Mouse (Mus musculus) hindbrain, postnatal 0 days (tissue): Measurements from ENCODE around the gene S100a2. TPM values are rescaled to one million over a fixed set of nuclear protein-coding genes. Genes with fewer than 3 reads are reported as not detected.

Experiments
- ATAC-seq: fragments of 200-750 bp; cut with Nextera tagmentation; 2 replicates; pipeline ENCODE4 v1.8.0; 2017; ENCODE audit warnings: mild to moderate bottlenecking, moderate TSS enrichment, moderate library complexity
- DNase-seq: peaks from one replicate; pipeline ENCODE4 v3.0.0-alpha.2; 2015; ENCODE audit warnings: low spot score
- H3K27ac ChIP-seq: fragments of 300-500 bp; sonication (generic); 2 replicates; pipeline ENCODE4 v1.5.1; 2014; ENCODE audit warnings: mild to moderate bottlenecking
- H3K27me3 ChIP-seq: fragments of 300-500 bp; sonication (generic); 2 replicates; pipeline ENCODE4 v1.6.1; 2014; ENCODE audit warnings: low read length, mixed read lengths; ENCODE audit not compliant: insufficient read depth
- H3K36me3 ChIP-seq: fragments of 300-500 bp; sonication (generic); 2 replicates; pipeline ENCODE4 v1.6.1; 2014; ENCODE audit warnings: low read length, mixed read lengths; ENCODE audit not compliant: insufficient read depth
- H3K4me1 ChIP-seq: fragments of 300-500 bp; sonication (generic); 2 replicates; pipeline ENCODE4 v1.6.1; 2014; ENCODE audit warnings: antibody characterized with exemption, low read length, mixed read lengths; ENCODE audit not compliant: insufficient read depth
- H3K4me2 ChIP-seq: fragments of 300-500 bp; sonication (generic); 2 replicates; pipeline ENCODE4 v1.6.1; 2014; ENCODE audit warnings: low read depth, mild to moderate bottlenecking, low read length, moderate library complexity, mixed read lengths
- H3K4me3 ChIP-seq: fragments of 300-500 bp; sonication (generic); 2 replicates; pipeline ENCODE4 v1.5.1; 2014; ENCODE audit warnings: low read length
- H3K9ac ChIP-seq: fragments of 300-500 bp; sonication (generic); replicated peaks from 2 replicates; pipeline ENCODE4 v1.6.1; 2014; ENCODE audit warnings: mild to moderate bottlenecking, low read length, moderate library complexity, mixed read lengths
- H3K9me3 ChIP-seq: fragments of 300-500 bp; sonication (generic); 2 replicates; pipeline ENCODE4 v1.6.1; 2016; ENCODE audit warnings: low read length, mixed read lengths
- CTCF ChIP-seq: IDR thresholded peaks from 2 replicates; pipeline ENCODE4 v1.5.1; 2016; ENCODE audit warnings: antibody characterized with exemption, control low read depth, low read depth
- WGBS: fragments of 180-500 bp; shearing (Covaris S2); extraction: QIAGEN DNeasy Blood & Tissue Kit; methylation state at CpG from one replicate; pipeline ENCODE4 v1.1.7; 2014; 5-methylcytosine and 5-hydroxymethylcytosine counted together
- polyA plus RNA-seq: library from polyadenylated mRNA; unstranded; fragments of >200 nt; fragmentation: Nextera tagmentation; extraction: Ambion mirVana; gene quantifications from 2 replicates; pipeline ENCODE4 v1.2.1, GENCODE M21; 2015
- total RNA-seq: library from RNA; depleted of rRNA; stranded (reverse); fragments of >200 nt; gene quantifications from 2 replicates; pipeline ENCODE4 v1.2.3, GENCODE M21; 2014

The S100a2 gene
- total and polyA plus RNA-seq, 2 experiments from 2014 or later: not detected

DNA sequence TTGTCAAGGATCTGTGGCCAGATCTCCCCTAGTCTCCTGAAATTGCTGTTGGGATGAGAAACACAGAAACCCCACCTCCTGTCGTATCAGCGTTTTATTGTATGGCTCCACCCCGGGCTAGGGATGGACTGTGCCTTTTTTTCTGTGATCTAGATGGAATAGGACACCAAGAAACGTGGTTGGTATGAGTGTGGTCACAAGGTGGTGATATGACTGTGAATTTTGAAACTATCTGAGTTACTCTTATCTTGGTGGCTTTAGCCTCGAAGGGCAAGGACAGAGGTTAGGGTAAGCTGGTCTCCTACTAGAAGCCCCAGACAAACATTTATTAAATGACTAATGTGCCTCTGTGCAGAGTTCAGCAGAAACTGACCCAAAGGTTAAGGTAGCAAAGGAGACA, 5.5 kb downstream of the S100a2 start:
- no peak for ATAC-seq
- Histone ChIP-seq H3K9me3 (no peaks in the 10 kb centered on the region), H3K9ac (no peak overlapping the region), H3K27ac (no peak overlapping the region), H3K4me1 (no peaks in the 10 kb centered on the region), H3K36me3 (no peaks in the 10 kb centered on the region), H3K27me3 (no peaks in the 10 kb centered on the region), H3K4me3 (no peak overlapping the region), H3K4me2 (no peak overlapping the region)
- DNase-seq: no peak
- WGBS: 78% methylated on average over 5 of the region's 5 CpGs
- no peak for TF ChIP-seq CTCF

DNA sequence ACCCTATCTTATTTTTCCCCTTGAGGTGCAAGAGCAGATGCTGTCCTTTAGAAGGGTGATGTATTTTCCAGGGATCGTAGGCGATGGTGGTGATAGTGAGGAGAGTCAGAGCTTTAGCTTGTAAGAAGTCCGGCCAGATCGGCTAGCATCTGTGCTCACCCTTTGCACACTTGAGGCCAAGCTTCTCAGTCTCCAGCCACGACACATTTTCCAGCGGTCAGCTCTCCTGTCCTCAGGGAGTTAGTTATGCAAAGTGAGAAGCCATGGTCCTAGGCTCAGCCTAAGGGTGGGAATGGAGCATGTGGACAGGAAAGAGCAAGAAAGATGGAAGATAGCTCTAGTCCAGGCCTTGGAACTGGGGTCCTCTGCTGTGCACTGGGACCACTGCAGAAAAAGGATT, 6.8 kb downstream of the S100a2 start:
- WGBS: 90% methylated on average over 6 of the region's 6 CpGs
- no peak overlapping the region for H3K4me3 ChIP-seq
- no peaks in the 10 kb centered on the region for H3K4me1 ChIP-seq
- DNase-seq (no peak), ATAC-seq (no peak)
- no peak overlapping the region for H3K9ac ChIP-seq
- H3K27me3 ChIP-seq: no peaks in the 10 kb centered on the region
- TF ChIP-seq CTCF: no peak
- H3K9me3 ChIP-seq: no peaks in the 10 kb centered on the region
- H3K27ac ChIP-seq: no peak overlapping the region
- H3K36me3 ChIP-seq: no peaks in the 10 kb centered on the region
- no peak overlapping the region for H3K4me2 ChIP-seq

DNA sequence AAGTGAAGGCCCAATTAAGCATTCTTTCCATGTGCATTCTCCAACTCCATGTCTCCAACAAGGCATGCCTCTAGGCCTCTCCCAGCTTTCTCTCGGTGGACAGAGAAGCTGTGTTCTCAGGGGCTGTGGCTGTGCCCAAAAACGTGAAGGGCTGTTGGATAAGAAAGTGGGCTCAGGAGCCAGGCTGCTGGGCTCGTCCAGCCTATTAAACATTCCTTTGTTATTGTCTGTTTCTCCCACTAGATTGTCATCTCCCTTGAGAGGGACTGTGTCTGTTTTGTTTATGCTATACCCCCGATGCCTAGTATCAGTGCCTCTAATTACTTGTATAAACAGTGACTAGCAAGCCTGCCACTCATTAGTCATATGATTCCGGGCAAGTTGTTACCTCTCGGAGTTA, 7.7 kb downstream of the S100a2 start:
- 0 out of 2 replicates have a peak, but pooled peaks have one; percentile 27 for ATAC-seq
- H3K9ac ChIP-seq: no peak overlapping the region
- H3K27me3 ChIP-seq: no peaks in the 10 kb centered on the region
- 50% methylated on average over 6 of the region's 6 CpGs for WGBS
- DNase-seq: no peak
- no peak overlapping the region for H3K4me2 ChIP-seq
- TF ChIP-seq CTCF: no peak
- H3K27ac ChIP-seq: no peak overlapping the region
- no peaks in the 10 kb centered on the region for H3K9me3 ChIP-seq
- no peaks in the 10 kb centered on the region for H3K4me1 ChIP-seq
- H3K36me3 ChIP-seq: no peaks in the 10 kb centered on the region
- H3K4me3 ChIP-seq: no peak overlapping the region

DNA sequence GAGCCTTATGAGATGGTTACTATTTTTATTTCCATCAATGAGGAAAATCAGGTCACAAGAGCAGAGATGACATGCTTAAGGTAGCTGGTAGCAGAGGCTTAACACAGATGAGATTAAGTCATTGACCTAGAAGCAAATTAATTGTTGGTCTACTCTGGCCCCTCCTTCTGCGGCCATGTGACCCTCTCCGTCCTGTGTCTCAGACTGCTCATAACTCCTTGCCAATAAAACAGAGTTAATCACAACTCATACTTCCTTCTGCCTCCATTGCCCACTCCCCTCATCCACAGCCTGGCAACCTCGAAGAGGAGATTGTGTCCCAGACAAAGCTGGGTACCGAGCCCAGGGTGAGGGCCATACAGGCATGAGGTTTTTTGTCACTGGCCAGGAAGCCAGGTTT, 8.2 kb downstream of the S100a2 start:
- no peak overlapping the region for H3K4me3 ChIP-seq
- no peak for TF ChIP-seq CTCF
- H3K27ac ChIP-seq: no peak overlapping the region
- WGBS: 88% methylated on average over 4 of the region's 4 CpGs
- H3K4me2 ChIP-seq: no peak overlapping the region
- ATAC-seq (peak; percentile 49; the same call in 1 of the 2 replicates), DNase-seq (no peak)
- no peaks in the 10 kb centered on the region for H3K4me1 ChIP-seq
- H3K9ac ChIP-seq: no peak overlapping the region
- no peaks in the 10 kb centered on the region for H3K9me3 ChIP-seq
- H3K36me3 ChIP-seq: no peaks in the 10 kb centered on the region
- H3K27me3 ChIP-seq: no peaks in the 10 kb centered on the region

DNA sequence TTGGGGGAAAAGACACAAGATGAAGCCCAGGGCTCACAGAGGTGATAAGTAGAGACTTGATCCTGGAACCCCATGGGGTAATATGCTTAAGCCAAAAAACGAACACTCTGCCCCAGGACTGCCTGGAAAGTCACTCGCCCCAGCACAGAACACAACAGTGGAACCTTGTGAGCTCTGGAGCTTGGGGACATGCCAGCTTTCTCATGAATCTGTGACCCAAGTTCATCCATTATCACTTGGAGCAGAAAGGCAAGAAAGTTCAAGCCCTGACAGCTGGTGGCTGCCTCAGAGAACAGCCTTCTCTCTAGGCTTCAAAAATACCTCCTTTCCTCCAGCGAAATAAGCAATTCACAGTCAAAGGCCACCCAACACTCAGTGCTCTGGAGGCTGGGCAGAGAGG, 9.4 kb downstream of the S100a2 start:
- Histone ChIP-seq H3K27ac (no peak overlapping the region), H3K4me2 (no peak overlapping the region), H3K9ac (no peak overlapping the region), H3K4me1 (no peaks in the 10 kb centered on the region), H3K4me3 (no peak overlapping the region), H3K9me3 (no peaks in the 10 kb centered on the region), H3K27me3 (no peaks in the 10 kb centered on the region), H3K36me3 (no peaks in the 10 kb centered on the region)
- TF ChIP-seq CTCF: no peak
- 52% methylated on average over 3 of the region's 3 CpGs for WGBS
- ATAC-seq: no peak
- DNase-seq: no peak

DNA sequence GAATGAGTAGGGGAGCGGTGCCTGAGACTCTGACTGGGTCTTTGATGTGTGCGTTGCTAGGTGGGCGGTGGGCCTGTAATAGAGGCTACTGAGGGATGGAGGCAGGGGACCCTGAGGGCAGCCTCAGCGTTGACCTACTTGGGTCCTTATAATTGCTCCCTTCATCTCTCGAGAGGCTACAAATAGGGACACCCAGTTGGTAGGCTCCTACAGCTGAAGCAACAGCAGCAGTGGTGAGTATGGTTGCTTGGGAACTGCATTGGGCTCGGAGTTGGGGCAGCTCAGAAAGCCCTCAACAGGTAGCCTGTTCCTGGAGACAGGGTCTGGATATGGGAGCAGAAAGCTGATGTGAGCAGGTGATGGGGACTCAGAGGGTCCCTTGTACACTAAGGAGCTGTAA, 10.0 kb downstream of the S100a2 start:
- Histone ChIP-seq H3K4me3 (no peak overlapping the region), H3K4me1 (no peaks in the 10 kb centered on the region), H3K4me2 (no peak overlapping the region), H3K27me3 (no peaks in the 10 kb centered on the region), H3K36me3 (no peaks in the 10 kb centered on the region), H3K9me3 (no peaks in the 10 kb centered on the region), H3K27ac (no peak overlapping the region), H3K9ac (no peak overlapping the region)
- ATAC-seq (no peak), DNase-seq (no peak)
- 81% methylated on average over 6 of the region's 6 CpGs for WGBS
- TF ChIP-seq CTCF: no peak

DNA sequence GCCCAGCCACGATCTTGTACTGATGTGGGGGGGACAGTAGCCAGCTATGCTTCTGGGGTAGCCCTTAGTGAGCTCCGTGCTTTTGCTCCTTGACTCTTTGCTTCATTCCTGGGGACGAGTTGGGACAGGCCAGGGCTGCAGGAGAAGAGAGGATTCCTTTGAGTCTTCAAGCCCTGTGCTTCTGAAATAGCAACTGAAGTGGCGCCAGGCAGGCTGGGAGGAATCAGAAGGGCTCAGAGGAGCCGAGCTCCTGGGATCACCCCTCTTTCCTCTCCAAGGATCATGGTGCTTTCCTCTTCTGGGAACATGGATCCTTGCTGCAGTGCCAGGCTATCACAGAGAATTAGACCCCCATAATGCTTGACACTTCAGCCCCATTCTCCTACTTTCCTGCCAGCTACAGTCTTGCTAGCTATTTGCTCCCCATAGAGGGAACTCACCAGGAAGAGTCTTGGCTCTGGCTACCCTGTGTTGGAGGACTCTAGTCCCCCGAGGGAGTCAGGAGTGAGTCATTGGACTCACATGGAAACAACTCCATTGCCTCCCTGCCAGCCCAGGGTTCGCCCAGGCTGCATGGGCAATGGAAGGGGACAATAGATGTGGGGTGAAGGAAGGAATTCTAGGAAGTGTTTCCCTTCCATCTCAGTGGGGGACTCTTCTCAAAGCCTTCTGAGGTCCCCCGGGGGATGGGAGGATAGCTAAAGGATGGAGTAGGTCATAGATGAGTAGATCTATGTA, 10.6 kb downstream of the S100a2 start:
- 83% methylated on average over 8 of the region's 8 CpGs for WGBS
- no peak for DNase-seq
- Histone ChIP-seq H3K27me3 (no peaks in the 10 kb centered on the region), H3K4me2 (no peak overlapping the region), H3K9ac (no peak overlapping the region), H3K4me3 (no peak overlapping the region), H3K36me3 (no peaks in the 10 kb centered on the region), H3K9me3 (no peaks in the 10 kb centered on the region), H3K4me1 (no peaks in the 10 kb centered on the region), H3K27ac (no peak overlapping the region)
- ATAC-seq: no peak
- TF ChIP-seq CTCF: no peak
